Mouse (Mus musculus) limb, embryonic 10.5 days (tissue): ENCODE measurements around the gene Hdgf. TPM values are rescaled to one million over a fixed set of nuclear protein-coding genes. Genes with fewer than 3 reads are reported as not detected.

Experiments
- DNase-seq: peaks from one replicate; pipeline ENCODE4 v3.0.0-alpha.2; 2017; ENCODE audit warnings: low spot score
- H3K27ac ChIP-seq: fragments of 300-500 bp; sonication (generic); 2 replicates; pipeline ENCODE4 v1.5.1; 2016; ENCODE audit warnings: mild to moderate bottlenecking
- H3K27me3 ChIP-seq: fragments of 300-500 bp; sonication (generic); 2 replicates; pipeline ENCODE4 v1.6.1; 2016; ENCODE audit warnings: low read depth, mild to moderate bottlenecking; ENCODE audit not compliant: poor library complexity, severe bottlenecking
- H3K36me3 ChIP-seq: fragments of 300-500 bp; sonication (generic); 2 replicates; pipeline ENCODE4 v1.6.1; 2016; ENCODE audit warnings: mild to moderate bottlenecking, moderate library complexity
- H3K4me1 ChIP-seq: fragments of 300-500 bp; sonication (generic); 2 replicates; pipeline ENCODE4 v1.6.1; 2016
- H3K4me3 ChIP-seq: fragments of 300-500 bp; sonication (generic); 2 replicates; pipeline ENCODE4 v1.5.1; 2016; ENCODE audit warnings: mild to moderate bottlenecking, moderate library complexity
- H3K9me3 ChIP-seq: fragments of 300-500 bp; sonication (generic); replicated peaks from 2 replicates; pipeline ENCODE4 v1.6.1; 2016; ENCODE audit warnings: mild to moderate bottlenecking
- WGBS: fragments of 180-500 bp; shearing (Covaris S2); methylation state at CpG from one replicate; pipeline ENCODE4 v1.1.7; 2016; 5-methylcytosine and 5-hydroxymethylcytosine counted together
- polyA plus RNA-seq: library from polyadenylated mRNA; unstranded; fragments of >200 nt; fragmentation: Nextera tagmentation; extraction: Ambion mirVana; gene quantifications from 2 replicates; pipeline ENCODE4 v1.2.1, GENCODE M21; 2016

Hdgf gene
- polyA plus RNA-seq, 1 experiment from 2014 or later, result 272 TPM

DNA sequence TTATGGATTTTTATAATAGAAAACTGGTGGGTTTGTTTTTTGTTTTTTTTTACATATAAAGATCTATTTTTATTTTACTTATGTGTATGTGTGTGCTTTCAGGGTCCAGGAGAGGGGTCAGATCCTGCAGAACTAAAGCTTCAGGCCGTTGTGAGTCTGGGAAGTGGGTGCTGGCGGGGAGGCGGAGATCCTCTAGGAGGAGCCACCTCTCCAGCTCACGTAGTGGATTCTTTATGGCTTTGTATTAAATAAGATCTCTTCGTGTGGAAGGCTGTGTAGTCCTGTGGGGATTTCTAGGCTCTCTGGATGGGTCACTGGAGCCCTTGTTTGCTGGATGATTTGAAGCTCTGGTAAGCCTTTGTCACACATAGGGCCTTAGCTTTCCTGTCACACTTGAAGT, 34.5 kb downstream of the Hdgf start:
- Histone ChIP-seq H3K36me3 (peaks cover 95% of the 10 kb centered on the region), H3K9me3 (no peaks in the 10 kb centered on the region), H3K27me3 (no peaks in the 10 kb centered on the region), H3K27ac (no peak overlapping the region), H3K4me1 (peaks cover 31% of the 10 kb centered on the region), H3K4me3 (no peak overlapping the region)
- DNase-seq, result no peak
- 81% methylated on average over 5 of the region's 5 CpGs for WGBS

DNA sequence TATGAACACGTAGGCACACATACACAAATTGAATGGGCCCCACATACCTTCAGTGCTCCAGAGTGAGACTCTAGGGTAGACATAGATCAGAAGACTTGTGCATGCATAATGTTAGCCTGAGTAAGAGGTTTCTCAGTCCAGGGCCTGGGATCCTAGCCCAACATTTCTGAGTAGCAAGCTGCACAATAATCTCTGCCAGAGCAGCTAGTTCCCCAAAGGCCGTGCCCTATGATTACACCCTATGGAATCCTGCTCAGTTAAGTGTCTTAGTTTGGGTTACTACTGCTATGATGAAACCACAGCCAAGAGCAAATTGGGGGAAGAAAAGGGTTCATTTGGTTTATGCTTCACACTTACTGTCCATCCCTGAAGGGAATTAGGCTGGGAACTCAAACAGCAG, 36.4 kb downstream of the Hdgf start:
- Histone ChIP-seq H3K27ac (no peak overlapping the region), H3K36me3 (peaks cover 76% of the 10 kb centered on the region), H3K27me3 (no peaks in the 10 kb centered on the region), H3K4me3 (no peak overlapping the region), H3K9me3 (no peaks in the 10 kb centered on the region), H3K4me1 (peaks cover 44% of the 10 kb centered on the region)
- DNase-seq, result no peak
- 96% methylated on average over 2 of the region's 2 CpGs for WGBS

DNA sequence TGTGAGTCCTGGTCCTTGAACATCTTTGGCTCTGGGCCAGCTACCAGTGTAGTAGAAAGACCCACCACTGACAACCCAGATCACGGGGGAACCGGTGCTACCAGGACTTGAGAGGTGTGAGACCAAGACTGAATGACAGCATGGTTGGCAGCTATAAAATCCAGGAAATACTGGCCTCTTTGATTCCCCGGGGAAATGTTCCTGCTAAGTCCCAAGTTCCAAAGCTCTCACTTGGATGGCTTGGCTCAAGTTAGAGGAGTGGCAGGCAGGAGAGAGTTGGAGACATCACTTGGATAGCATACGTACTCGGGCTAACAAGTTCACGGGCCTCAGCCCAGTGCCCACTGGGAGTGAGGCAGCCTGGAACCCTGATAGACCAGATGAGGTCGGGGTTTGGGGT, 37.5 kb downstream of the Hdgf start:
- peaks cover 65% of the 10 kb centered on the region for H3K36me3 ChIP-seq
- no peak for DNase-seq

DNA sequence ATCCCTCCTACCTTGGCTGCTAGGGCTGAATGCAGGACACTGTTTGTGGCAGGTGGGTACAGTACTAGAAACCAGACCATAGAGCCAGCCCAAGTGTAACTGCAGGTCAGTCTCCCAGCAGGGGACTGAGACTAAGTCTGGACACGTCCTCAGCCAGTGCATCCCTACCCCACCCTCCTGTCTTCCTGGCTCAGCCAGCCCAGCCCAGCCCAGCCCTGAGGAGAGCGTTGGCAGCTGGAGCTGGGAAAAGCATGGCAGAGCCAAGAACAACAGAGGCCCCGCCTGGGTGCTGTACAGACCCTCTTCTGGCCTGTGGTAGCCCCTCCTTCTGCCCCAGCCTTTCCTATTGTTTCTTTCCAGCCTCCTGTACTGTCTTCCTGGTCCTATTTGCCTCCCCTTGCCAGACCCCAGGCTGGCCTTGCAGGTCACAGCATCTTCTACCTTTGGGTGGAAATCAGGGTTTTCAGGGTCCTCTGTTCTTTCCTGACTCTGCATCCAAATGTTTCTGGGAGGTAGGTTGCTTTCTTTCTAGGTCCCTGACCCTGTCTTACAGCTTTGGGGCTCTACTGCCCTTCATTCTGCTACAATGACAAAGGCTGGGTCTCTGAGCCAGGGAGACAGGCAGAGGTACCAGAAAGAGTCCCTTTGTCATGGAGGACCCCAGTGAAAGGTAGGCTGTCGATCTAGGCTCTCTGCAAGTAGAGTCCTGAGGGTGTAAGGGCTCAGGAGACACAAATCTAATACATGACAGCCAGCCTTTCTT, 38.9 kb downstream of the Hdgf start:
- 29% methylated on average over 4 of the region's 4 CpGs for WGBS
- peaks cover 68% of the 10 kb centered on the region for H3K4me1 ChIP-seq
- H3K27ac ChIP-seq, result peak overlapping the region; percentile 93
- no peaks in the 10 kb centered on the region for H3K27me3 ChIP-seq
- H3K4me3 ChIP-seq, result peak overlapping the region; percentile 75
- no peaks in the 10 kb centered on the region for H3K9me3 ChIP-seq
- peak; percentile 49 for DNase-seq
- H3K36me3 ChIP-seq, result peaks cover 51% of the 10 kb centered on the region

More for the DNA sequence above, 37.5 kb downstream of the Hdgf start:
- Histone ChIP-seq H3K27ac (peak overlapping the region; percentile 53; the same call in 1 of the 2 replicates), H3K4me1 (peaks cover 55% of the 10 kb centered on the region), H3K27me3 (no peaks in the 10 kb centered on the region), H3K9me3 (no peaks in the 10 kb centered on the region), H3K4me3 (no peak overlapping the region)
- 58% methylated on average over 7 of the region's 7 CpGs for WGBS

DNA sequence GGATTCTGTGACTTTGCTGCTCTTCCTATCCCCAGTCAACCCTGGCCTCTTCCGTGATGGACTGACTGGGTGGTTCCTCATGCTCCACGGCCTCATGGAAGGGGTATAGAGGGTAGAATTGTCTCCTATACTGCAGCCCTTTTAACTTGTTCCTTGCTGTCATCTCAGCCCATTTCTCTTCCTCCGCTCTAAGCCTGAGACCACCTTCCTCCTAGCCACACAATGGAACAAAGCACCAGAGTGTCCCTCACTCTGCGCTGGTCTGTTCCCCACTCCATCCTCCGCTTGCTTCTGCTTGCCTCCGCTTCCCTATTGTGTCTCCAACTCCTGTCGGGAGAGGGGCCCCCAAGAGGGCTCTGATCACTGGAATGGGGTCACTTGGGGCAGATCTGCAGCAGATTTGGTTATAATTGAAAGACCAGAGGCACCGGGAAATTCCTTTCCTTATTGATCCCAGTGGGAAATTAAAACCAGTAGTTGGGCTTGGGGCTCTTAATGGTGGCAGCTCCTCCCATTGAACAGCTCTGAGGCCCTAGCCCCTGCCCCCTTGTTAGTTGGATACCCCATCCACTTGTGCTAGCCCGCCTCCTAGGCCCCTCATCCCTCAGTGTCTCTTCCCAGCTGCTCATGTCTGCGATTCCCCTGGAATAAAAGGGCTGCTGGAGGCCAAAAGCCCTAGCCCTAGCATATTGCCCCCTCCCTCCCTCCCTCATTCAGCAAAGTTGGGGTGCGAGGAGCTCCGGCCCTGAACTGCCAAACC, 39.8 kb downstream of the Hdgf start:
- peak; percentile 76 for DNase-seq
- H3K27me3 ChIP-seq, result no peaks in the 10 kb centered on the region
- WGBS, result 6% methylated on average over 12 of the region's 12 CpGs
- peak overlapping the region; percentile 93 for H3K27ac ChIP-seq
- no peaks in the 10 kb centered on the region for H3K9me3 ChIP-seq
- peaks cover 44% of the 10 kb centered on the region for H3K36me3 ChIP-seq
- H3K4me1 ChIP-seq, result peaks cover 77% of the 10 kb centered on the region
- H3K4me3 ChIP-seq, result peak overlapping the region; percentile 75

DNA sequence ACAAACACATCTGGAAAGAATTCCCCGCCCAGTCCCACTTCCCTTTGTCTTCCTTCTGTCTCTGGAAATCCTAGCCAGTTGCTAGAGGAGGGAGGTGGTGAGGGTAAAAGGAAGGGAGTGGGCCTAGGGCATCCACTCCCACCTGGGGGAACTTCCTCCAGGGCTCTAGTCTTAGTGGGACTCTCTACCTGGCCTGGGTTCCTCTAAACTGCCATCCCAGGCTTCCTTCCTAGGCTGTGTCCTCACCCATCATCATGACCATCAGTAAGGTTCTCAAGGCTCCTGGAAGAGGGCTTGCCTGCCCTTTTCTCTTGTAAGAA, 40.4 kb downstream of the Hdgf start:
- WGBS, result 7% methylated on average over 1 of the region's 1 CpGs
- H3K4me3 ChIP-seq, result peak overlapping the region; percentile 75
- peaks cover 83% of the 10 kb centered on the region for H3K4me1 ChIP-seq
- no peak for DNase-seq
- H3K9me3 ChIP-seq, result no peaks in the 10 kb centered on the region
- peak overlapping the region; percentile 93 for H3K27ac ChIP-seq
- peaks cover 44% of the 10 kb centered on the region for H3K36me3 ChIP-seq
- no peaks in the 10 kb centered on the region for H3K27me3 ChIP-seq

DNA sequence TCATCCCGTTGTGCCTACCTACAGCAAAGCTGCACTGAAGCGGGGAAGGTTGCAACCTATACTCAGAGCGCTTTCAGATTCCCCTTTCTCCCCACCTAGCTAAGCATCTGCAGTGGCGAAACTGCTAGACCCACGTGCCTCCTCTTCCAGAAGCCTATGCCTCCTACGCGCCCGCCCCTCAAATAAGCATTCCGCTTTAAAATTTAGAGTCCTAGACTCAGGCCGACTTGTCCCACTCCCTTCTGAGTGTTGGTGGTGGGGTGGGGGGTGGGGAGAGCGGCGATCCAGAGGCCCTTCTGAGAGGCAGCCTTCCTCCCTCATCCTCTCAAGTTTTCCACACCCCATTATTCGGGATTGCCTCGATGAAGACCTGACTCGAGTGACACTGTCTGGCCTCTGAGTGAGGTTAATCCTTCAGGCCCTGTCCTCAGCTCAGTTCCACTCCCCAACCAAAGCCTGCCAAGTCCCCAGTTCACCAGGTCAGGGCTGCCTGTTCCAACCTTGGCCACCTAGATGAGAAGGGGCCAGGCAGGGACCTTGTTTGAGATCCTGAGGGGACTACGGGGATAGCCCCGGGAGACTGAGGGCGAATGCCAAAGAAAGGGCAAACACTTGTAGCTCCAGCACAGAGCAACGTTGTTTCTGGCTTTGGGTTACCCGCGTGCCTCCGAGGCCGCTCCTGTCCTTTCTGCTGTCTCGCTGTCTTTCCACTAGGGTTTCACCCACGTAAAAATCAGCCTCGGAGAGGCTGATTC, 41.1 kb downstream of the Hdgf start:
- WGBS, result 1% methylated on average over 26 of the region's 26 CpGs

DNA sequence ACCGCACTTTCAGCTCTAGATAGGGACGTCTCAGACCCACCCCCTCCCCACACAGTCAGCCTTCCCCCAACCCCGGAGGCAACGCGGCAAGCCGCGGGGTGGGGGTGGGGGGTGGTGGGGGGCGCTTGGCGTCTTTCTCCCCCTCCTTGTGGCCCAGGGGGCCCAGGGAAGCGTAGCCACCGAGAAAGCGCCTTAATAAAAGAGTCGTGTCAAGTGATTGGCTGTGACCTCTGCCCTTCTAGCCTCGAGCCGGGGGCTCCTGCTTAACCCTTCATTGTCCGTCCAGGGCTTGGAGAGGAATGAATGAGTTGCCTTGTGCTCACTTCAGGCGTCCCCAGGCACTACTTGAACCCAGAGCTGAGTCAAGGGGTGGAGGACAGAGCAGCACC, 41.7 kb downstream of the Hdgf start:
- Histone ChIP-seq H3K36me3 (peaks cover 45% of the 10 kb centered on the region), H3K4me1 (peaks cover 96% of the 10 kb centered on the region), H3K4me3 (peak overlapping the region; percentile 75), H3K27ac (peak overlapping the region; percentile 93), H3K27me3 (no peaks in the 10 kb centered on the region), H3K9me3 (no peaks in the 10 kb centered on the region)
- WGBS, result 1% methylated on average over 17 of the region's 17 CpGs
- DNase-seq, result peak; percentile 87

More for the DNA sequence above, 41.1 kb downstream of the Hdgf start:
- Histone ChIP-seq H3K9me3 (no peaks in the 10 kb centered on the region), H3K36me3 (peaks cover 44% of the 10 kb centered on the region), H3K27ac (peak overlapping the region; percentile 93), H3K4me1 (peaks cover 90% of the 10 kb centered on the region), H3K4me3 (peak overlapping the region; percentile 75), H3K27me3 (no peaks in the 10 kb centered on the region)
- DNase-seq, result peak; percentile 72

DNA sequence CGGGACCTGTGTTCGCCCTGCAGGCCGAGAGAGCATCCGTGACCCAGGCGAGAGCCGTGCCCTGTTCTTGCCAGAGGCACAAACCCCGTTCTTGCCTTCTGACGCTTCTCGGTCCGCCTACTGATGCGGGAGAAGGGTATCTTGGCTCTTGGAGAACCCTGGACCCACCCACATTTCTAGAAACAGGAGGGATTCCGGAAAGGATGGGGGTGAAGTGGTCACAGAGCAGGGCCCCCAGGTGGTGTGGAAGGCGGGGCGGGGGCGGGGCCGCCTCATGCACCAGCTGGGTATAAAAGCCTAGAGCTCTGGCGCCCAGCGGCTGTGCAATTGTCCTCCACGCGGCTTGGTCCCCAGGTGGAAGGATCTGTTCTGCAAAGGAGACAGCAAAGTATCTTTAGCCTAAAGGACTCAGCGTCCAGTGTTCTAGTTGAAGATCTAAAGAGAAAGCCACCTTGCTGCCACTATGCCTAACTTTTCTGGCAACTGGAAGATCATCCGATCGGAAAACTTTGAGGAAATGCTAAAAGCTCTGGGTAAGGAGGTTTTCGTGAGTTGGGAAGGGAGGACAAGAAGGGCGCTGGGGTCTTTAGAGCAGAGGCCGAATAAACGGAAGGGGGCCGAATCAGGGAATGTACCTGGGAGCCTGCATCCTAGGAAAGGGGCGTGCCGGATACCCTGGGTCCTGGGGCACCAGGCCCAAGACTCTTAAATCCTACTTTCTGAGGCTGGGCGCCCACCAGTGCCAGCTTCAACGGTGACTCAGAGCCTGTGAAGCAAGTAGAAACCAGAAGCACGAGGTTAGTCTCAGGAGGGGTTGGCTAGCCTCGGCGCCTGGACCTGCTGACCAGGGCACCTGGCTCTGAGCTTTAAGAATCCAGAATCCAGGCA, 42.5 kb downstream of the Hdgf start, which contains the start of gene Crabp2:
Gene Crabp2 (plus strand): TSS at position 289 of the 888 bp plus-strand sequence.
- peak within 1 kb of the TSS; percentile 93 for H3K27ac ChIP-seq
- peak; percentile 91 for DNase-seq
- peaks cover 93% of the 10 kb centered on the region for H3K4me1 ChIP-seq
- H3K27me3 ChIP-seq, result no peaks in the 10 kb centered on the region
- peak within 1 kb of the TSS; percentile 75 for H3K4me3 ChIP-seq
- H3K36me3 ChIP-seq, result peaks cover 46% of the 10 kb centered on the region
- under 1% methylated on average over 35 of the region's 35 CpGs for WGBS
- no peaks in the 10 kb centered on the region for H3K9me3 ChIP-seq

DNA sequence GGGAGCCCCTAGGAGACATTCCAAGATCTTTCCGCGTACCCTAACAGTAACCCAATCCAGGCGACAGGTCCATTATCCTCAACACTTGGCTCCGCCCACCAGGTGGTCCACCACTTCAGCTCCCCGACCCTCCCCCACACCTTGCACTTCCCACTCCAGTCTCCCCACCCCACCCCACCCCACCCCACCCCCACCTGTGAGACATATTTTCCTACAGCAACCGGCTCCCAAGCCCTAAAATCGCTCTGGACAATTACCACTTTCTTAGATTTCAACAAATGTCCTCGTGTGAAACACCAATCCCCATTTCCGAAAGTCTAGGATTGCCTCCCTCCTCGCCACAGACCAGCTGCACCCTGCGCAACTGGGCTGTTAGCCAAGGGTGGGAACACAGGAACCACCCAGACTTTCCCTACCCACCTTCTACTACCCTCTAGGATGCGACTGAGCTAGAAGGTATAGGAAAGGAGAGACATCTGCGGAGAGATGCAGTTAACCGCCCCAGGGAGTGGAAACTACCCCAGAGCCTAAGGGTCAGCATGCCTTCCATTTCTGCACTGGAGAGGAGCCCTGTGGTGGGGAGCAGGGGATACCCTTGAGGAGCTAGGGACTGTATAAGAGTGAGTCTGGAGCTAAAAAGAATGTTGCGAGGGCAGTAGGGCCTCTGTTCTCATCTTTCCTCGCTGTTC, 43.3 kb downstream of the Hdgf start:
- under 1% methylated on average over 16 of the region's 16 CpGs for WGBS
- peak overlapping the region; percentile 93 for H3K27ac ChIP-seq
- peak; percentile 53 for DNase-seq
- peaks cover 47% of the 10 kb centered on the region for H3K36me3 ChIP-seq
- H3K9me3 ChIP-seq, result no peaks in the 10 kb centered on the region
- no peaks in the 10 kb centered on the region for H3K27me3 ChIP-seq
- H3K4me1 ChIP-seq, result peaks cover 85% of the 10 kb centered on the region
- peak overlapping the region; percentile 75 for H3K4me3 ChIP-seq

DNA sequence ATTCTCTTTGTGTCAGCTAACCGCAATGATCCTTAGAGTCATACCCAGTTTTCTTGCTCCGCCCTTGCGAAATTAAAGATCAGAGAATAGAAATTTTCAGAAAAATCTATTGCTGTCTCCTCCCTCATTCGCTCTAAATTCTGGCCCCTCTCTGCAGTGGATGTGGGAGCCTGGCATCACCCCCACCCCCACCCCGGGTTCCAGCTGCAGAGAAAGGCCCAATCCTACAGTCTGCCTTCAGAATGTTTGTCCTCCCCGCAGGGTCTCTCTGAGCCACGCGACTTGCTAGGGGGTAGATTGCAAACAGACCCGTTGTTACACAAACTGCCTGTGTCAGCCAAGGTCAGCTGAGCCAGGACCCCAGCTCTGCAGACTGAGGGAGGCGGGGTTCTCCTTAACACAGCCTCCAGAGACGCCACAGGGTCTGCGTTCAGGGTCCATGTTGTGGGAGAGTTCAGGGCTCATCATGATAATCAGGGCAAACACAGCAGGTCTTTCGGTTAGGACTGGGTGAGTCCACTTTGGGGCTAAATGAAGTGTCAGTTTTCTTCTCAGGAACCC, 43.9 kb downstream of the Hdgf start:
- H3K27me3 ChIP-seq, result no peaks in the 10 kb centered on the region
- peak overlapping the region; percentile 93 for H3K27ac ChIP-seq
- peak; percentile 61 for DNase-seq
- H3K4me3 ChIP-seq, result peak overlapping the region; percentile 75
- H3K36me3 ChIP-seq, result peaks cover 48% of the 10 kb centered on the region
- WGBS, result 4% methylated on average over 13 of the region's 13 CpGs
- peaks cover 79% of the 10 kb centered on the region for H3K4me1 ChIP-seq
- H3K9me3 ChIP-seq, result no peaks in the 10 kb centered on the region
